Mouse (Mus musculus): ENCODE results near the gene Dab2ip. TPM values are rescaled to one million over a fixed set of nuclear protein-coding genes. Genes with fewer than 3 reads are reported as not detected.

Gene Dab2ip
- polyA plus RNA-seq, 1 experiment from 2014 or later: 56.9 TPM

DNA sequence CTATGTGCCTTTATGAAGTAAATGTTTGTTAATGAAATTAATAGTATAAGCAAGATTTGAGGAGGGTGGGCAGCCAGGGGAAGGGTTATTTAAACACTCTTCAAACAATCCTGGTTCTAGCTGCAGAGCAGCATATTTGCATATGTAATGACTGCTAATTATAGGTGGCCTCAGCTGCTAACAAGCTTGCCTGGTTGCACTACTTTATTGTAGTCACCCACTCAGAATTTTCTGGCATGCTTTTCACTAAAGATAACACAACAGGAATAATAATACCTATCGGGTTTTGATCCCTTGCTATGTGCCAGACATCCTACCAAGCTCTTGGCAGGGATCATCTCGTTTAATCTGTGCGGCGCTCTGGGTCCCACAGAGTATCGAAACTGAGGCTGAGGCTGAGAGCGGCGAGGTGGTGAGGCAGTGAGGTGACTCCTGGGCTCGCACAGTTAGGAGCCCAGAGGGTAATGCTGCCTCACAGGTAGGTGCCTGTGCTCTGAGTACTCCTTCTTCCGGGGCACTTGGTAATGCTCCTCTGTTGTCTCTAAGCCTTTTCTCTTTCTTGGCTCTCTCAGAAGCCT, 126.8 kb downstream of the Dab2ip start:
- Histone ChIP-seq H3K9ac (no peak overlapping the region), H3K4me2 (peak overlapping the region; percentile 30), H3K4me1 (peaks cover 83% of the 10 kb centered on the region), H3K27me3 (no peaks in the 10 kb centered on the region), H3K27ac (peak overlapping the region; percentile 82), H3K4me3 (replicated peaks) (no peak overlapping the region), H3K36me3 (replicated peaks) (no peaks in the 10 kb centered on the region), H3K9me3 (no peaks in the 10 kb centered on the region)
- ATAC-seq (ENCODE audit: low FRiP score): peak; percentile 35; the same call in 1 of the 2 replicates
- WGBS: 23% methylated on average over 9 of the region's 9 CpGs

DNA sequence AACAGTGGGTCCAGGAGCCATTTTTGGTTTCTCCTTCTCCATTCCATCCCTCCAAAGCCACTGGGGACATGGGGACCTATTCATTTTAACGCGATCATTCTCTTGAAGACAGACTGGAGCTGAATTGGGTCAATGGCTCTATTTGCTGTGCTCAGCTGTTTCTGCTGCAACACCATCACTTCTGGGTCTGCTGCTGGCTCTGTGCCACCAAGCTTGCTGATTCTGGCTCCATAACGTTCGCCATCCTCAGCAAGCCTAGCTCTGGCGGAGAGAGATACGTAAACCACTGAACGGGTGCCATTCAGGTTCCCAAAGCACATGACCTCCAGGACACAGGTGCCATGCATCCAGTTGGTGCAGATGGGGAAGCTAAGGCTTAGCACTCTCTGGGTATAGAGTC, 128.0 kb downstream of the Dab2ip start:
- H3K27ac ChIP-seq: peak overlapping the region; percentile 82; the same call in 1 of the 2 replicates
- WGBS: 84% methylated on average over 7 of the region's 7 CpGs

DNA sequence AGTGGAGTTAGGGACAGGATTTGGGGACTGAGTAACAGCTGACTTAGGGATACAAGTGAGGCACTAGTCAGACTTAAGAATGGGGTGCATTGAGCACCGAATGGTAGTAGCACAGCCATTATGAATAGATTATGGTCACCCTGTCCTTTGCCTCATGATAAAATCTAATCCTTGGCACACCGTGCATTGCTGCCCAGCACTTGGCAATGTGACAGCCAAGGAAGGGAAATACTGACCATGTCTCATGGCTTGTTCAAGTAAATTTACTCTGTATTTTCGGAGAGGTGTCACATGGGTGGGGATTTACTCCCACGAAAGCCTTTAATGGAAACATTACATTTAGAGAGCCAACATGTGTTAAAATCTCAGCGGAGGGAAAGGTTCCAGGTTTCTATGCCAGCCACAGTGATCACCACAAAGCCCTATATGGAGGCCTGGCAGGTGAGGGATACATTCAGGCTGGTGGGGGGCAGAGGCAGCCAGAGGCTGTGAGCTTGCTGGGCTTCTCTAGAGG, 129.5 kb downstream of the Dab2ip start:
- Histone ChIP-seq H3K4me1 (peaks cover 84% of the 10 kb centered on the region), H3K4me2 (no peak overlapping the region), H3K36me3 (replicated peaks) (no peaks in the 10 kb centered on the region), H3K9me3 (no peaks in the 10 kb centered on the region), H3K27me3 (no peaks in the 10 kb centered on the region), H3K9ac (no peak overlapping the region), H3K27ac (no peak overlapping the region), H3K4me3 (replicated peaks) (no peak overlapping the region)
- 90% methylated on average over 5 of the region's 5 CpGs for WGBS
- ATAC-seq (ENCODE audit: low FRiP score): no peak

More for the DNA sequence above, 128.0 kb downstream of the Dab2ip start:
- Histone ChIP-seq H3K4me2 (no peak overlapping the region), H3K4me1 (peaks cover 83% of the 10 kb centered on the region), H3K27me3 (no peaks in the 10 kb centered on the region), H3K9ac (no peak overlapping the region), H3K36me3 (replicated peaks) (no peaks in the 10 kb centered on the region), H3K4me3 (replicated peaks) (no peak overlapping the region), H3K9me3 (no peaks in the 10 kb centered on the region)
- ATAC-seq (ENCODE audit: low FRiP score): no peak

DNA sequence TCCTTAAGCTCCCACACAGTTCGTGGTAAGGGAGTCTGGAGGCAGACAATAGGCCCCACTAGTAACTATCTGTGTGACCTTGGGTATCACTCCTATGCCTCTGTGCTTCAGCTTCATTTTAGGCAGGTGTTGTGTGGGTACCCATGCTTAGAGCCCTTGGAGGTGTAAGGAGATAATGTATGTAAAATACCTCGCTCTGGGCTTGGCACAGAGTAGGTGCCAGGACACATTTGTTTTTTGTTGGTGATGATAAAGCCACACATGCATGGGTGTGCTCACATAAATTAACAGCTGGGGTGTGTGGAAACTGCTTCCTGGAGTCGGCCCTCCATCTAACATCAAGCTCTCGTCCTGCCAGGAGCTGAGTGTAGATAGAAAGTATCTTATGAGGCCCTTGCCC, 130.1 kb downstream of the Dab2ip start:
- 73% methylated on average over 4 of the region's 4 CpGs for WGBS
- H3K9ac ChIP-seq: no peak overlapping the region
- no peaks in the 10 kb centered on the region for H3K27me3 ChIP-seq
- 0 out of 2 replicates have a peak, but pooled peaks cover 2% of the 10 kb centered on the region for H3K36me3 ChIP-seq (replicated peaks)
- ATAC-seq (ENCODE audit: low FRiP score): no peak
- H3K4me2 ChIP-seq: no peak overlapping the region
- no peak overlapping the region for H3K4me3 ChIP-seq (replicated peaks)
- H3K4me1 ChIP-seq: peaks cover 88% of the 10 kb centered on the region
- H3K27ac ChIP-seq: no peak overlapping the region
- no peaks in the 10 kb centered on the region for H3K9me3 ChIP-seq

GRCm38 (mm10) chr2:35688581-35688980, 130.5 kb downstream of the Dab2ip start:
- no peak for ATAC-seq (ENCODE audit: low FRiP score)
- Histone ChIP-seq H3K36me3 (replicated peaks) (0 out of 2 replicates have a peak, but pooled peaks cover 3% of the 10 kb centered on the region), H3K27me3 (no peaks in the 10 kb centered on the region), H3K4me1 (peaks cover 86% of the 10 kb centered on the region), H3K4me2 (no peak overlapping the region), H3K4me3 (replicated peaks) (no peak overlapping the region), H3K9ac (no peak overlapping the region), H3K9me3 (no peaks in the 10 kb centered on the region), H3K27ac (no peak overlapping the region)
- WGBS: 91% methylated on average over 5 of the region's 5 CpGs

DNA sequence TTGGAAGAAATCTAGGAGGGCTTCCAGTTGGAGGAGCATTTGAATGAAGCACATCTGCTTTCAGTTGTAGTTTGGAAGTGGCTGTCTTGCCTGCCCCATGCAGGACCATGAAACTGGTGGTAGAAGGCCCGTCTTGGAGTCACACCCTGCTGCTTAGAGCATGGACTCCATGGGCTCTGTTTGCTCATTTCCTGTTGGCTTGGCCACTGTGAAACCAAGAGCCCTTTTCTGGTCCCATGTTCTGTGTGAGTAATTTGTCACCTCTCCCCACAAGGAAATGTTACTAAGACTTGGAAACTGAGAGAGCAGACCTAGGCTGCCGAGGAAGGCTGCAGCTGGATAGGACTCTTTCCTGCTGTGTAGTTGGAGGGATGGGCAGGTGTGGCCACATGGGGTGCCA, 131.8 kb downstream of the Dab2ip start:
- H3K9me3 ChIP-seq: no peaks in the 10 kb centered on the region
- ATAC-seq (ENCODE audit: low FRiP score): no peak
- WGBS: 88% methylated on average over 2 of the region's 2 CpGs
- H3K4me2 ChIP-seq: no peak overlapping the region
- 0 out of 2 replicates have a peak, but pooled peaks cover 3% of the 10 kb centered on the region for H3K36me3 ChIP-seq (replicated peaks)
- no peak overlapping the region for H3K9ac ChIP-seq
- H3K27ac ChIP-seq: peak overlapping the region; percentile 74; the same call in 1 of the 2 replicates
- H3K4me1 ChIP-seq: peaks cover 85% of the 10 kb centered on the region
- no peak overlapping the region for H3K4me3 ChIP-seq (replicated peaks)
- no peaks in the 10 kb centered on the region for H3K27me3 ChIP-seq

DNA sequence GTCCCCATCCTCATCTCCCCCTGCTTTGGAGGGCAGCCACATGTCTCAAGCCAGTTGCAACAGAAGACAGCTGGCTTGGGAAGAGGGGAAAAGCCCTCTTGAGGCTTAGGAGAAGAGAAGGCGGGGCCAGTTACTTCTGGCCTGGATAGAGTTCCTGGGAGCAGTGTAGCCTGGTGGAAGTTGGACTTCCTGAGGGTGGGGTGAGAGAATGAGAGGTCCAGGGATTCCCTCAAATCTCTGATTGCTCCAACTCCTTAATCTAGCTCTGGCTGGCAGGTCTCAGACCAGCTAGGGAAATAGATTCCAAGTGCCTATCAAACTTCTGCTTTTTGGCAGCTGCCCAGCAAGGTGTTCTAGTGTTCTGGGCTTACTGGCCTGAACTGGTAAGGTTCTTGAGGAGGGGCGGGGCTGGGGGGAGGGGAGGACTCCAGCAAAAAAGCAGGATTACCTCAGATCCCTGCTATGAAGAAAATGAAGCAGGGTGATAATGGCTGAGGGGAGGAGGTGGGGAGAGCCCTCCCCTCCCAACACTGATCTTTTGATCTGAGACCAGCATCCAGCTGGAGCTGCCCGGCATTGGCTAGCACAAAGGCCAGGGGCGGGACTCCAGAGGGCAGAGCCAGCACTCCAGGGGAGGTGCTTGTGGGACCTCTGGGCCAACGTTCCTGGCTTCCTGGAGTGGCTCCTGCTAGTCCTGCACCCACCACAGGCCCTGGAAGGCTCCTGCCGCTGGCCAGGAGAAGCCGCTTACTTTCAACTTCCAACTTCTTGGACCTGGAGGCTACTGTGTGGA, 133.4 kb downstream of the Dab2ip start:
- Histone ChIP-seq H3K36me3 (replicated peaks) (0 out of 2 replicates have a peak, but pooled peaks cover 3% of the 10 kb centered on the region), H3K9ac (0 out of 2 replicates have a peak overlapping the region, but pooled peaks have one; percentile 12), H3K27ac (peak overlapping the region; percentile 74), H3K4me1 (peaks cover 85% of the 10 kb centered on the region), H3K4me3 (replicated peaks) (no peak overlapping the region), H3K9me3 (no peaks in the 10 kb centered on the region), H3K27me3 (no peaks in the 10 kb centered on the region), H3K4me2 (peak overlapping the region; percentile 16; the same call in 1 of the 2 replicates)
- 9% methylated on average over 7 of the region's 7 CpGs for WGBS
- ATAC-seq (ENCODE audit: low FRiP score): peak; percentile 81

DNA sequence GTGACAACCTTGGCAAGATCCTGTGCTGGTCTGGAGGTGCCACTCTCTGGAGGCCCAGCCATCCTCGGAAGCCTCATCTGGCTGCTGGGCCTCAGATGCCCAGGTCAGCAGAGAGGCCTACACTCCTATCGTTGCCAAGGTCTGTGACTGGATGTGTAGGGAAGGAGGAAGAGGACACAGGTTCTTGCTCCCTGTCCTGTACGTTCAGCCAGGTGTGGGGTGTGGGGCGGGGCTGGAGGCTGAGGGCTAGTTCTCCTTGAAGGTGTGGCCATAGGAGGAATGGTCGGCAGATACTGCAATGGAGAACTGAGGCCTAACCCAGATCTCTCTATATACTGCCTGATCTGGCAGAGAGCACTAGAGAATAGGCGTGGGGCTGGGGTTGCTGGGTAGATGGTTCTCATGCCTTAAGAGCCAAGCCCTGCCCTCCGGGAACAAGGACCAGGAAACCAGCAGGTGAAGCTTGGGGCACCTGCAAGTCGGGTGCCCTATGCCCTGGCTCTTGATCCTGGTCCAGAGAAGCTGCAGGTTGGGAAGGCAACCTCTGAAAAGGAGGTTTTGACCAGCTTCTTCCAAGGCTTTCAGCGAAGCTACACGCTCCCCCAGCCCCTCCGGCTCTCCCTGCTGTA, 134.3 kb downstream of the Dab2ip start:
- Histone ChIP-seq H3K9me3 (no peaks in the 10 kb centered on the region), H3K36me3 (replicated peaks) (0 out of 2 replicates have a peak, but pooled peaks cover 3% of the 10 kb centered on the region), H3K4me1 (peaks cover 88% of the 10 kb centered on the region), H3K27me3 (no peaks in the 10 kb centered on the region), H3K4me3 (replicated peaks) (no peak overlapping the region), H3K9ac (no peak overlapping the region), H3K27ac (peak overlapping the region; percentile 59), H3K4me2 (no peak overlapping the region)
- no peak for ATAC-seq (ENCODE audit: low FRiP score)
- WGBS: 89% methylated on average over 11 of the region's 11 CpGs

DNA sequence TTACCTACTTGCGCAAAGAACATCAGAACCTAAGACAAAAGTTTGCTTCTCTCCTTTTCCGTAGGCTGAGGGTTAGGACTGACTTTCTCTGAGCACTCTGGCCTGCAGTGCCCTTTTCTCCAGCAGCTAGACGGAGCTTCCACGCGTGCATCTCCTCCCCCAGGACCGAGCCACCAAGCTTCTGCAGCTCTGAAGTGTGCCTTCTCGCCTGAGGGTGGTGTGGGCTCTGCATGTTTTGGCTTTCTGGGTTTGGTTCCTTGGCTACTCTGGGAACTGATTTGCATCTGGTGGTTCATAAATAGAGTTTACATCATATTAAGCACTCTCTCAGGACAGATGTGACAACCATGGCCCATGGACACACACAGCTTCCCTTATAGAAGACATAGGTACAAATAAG, 135.0 kb downstream of the Dab2ip start:
- Histone ChIP-seq H3K4me1 (peaks cover 87% of the 10 kb centered on the region), H3K27ac (peak overlapping the region; percentile 59; the same call in 1 of the 2 replicates), H3K4me3 (replicated peaks) (no peak overlapping the region), H3K36me3 (replicated peaks) (0 out of 2 replicates have a peak, but pooled peaks cover 3% of the 10 kb centered on the region), H3K27me3 (no peaks in the 10 kb centered on the region), H3K9ac (no peak overlapping the region), H3K9me3 (no peaks in the 10 kb centered on the region), H3K4me2 (no peak overlapping the region)
- ATAC-seq (ENCODE audit: low FRiP score): no peak
- WGBS: 89% methylated on average over 7 of the region's 7 CpGs

- Histone ChIP-seq H3K27me3 (no peaks in the 10 kb centered on the region), H3K4me3 (replicated peaks) (no peak overlapping the region), H3K9me3 (no peaks in the 10 kb centered on the region), H3K36me3 (replicated peaks) (0 out of 2 replicates have a peak, but pooled peaks cover 3% of the 10 kb centered on the region), H3K4me1 (peaks cover 81% of the 10 kb centered on the region), H3K27ac (no peak overlapping the region), H3K4me2 (no peak overlapping the region), H3K9ac (no peak overlapping the region)
- WGBS: 48% methylated on average over 2 of the region's 2 CpGs
- ATAC-seq (ENCODE audit: low FRiP score): no peak
Measured at GRCm38 (mm10) chr2:35694111-35694510, 136.0 kb downstream of the Dab2ip start.

- WGBS: 69% methylated on average over 7 of the region's 7 CpGs
- Histone ChIP-seq H3K9me3 (no peaks in the 10 kb centered on the region), H3K4me1 (peaks cover 80% of the 10 kb centered on the region), H3K27ac (peak overlapping the region; percentile 75; the same call in 1 of the 2 replicates), H3K36me3 (replicated peaks) (0 out of 2 replicates have a peak, but pooled peaks cover 3% of the 10 kb centered on the region), H3K4me3 (replicated peaks) (no peak overlapping the region), H3K9ac (no peak overlapping the region), H3K4me2 (no peak overlapping the region), H3K27me3 (no peaks in the 10 kb centered on the region)
- ATAC-seq (ENCODE audit: low FRiP score): no peak
Measured at GRCm38 (mm10) chr2:35696193-35696541, 138.1 kb downstream of the Dab2ip start.

Data from forebrain, embryonic 12.5 days (tissue).